Mouse (Mus musculus) cerebellum, adult 11-12 months (tissue): Measurements from ENCODE around the gene Plin5.
A peak's percentile ranks its signal among the peaks of the same experiment; 100 is the strongest.

ENCODE experiments used
- DNase-seq: peaks from one replicate; pipeline ENCODE4 v3.0.0; 2022

Gene Plin5

DNA sequence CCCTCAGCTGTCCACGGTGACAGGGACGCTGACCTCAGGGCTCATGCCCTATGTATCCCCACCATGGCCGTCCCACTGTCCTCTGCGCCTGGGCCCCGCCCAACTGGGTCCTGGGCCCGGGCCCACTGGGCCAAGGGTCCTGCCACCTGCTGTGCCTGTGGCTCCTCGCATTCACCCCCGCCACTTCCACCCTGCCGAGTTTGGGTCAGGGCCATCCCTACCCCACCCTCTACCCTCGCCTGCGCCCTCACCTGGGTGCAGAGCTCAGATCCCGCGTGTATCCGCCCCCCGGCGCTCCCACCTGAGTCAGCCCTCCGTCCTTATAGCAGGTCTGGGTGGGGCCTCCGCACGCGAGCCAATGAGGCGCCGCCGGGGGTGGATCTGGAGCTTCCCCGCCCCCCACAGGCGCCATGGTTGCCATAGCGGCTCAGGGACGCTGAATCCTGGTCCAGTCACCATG, at the start of gene Plin5:
Gene Plin5, minus strand, starts transcription at position 346 of the 460 bp plus-strand sequence.
- peak; percentile 48 for DNase-seq

- no peak for DNase-seq
Observed at GRCm38 (mm10) chr17:56165671-56166070, 48.3 kb upstream of the Plin5 start.

- no peak for DNase-seq
Observed at GRCm38 (mm10) chr17:56164510-56164909, 47.1 kb upstream of the Plin5 start.

DNA sequence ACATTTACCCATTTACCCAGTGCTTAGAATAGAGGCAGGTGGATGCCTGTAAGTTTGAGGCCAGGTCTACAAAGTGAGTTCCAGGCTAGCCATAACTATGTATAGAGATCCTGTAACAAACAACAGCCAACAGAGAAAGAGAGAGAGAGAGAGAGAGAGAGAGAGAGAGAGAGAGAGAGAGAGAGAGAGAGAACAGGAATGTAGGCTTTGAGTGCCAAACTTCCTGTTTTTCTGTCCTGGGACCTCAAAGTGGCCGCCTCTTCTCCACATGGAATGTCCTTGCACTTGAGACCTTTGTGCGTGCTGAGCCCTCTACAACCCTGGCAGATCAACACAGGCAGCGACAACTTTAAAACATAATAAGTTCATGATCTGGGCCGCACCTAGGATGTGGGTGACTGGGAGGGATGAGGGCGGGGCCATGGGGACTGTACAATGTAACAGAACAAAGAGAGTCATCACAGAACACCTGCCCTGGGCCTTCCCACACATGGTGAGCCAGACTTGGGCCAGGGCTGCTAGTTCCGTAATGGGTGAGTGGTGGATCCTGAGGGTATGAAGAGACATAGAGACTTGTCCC, 46.2 kb upstream of the Plin5 start:
- DNase-seq: no peak

DNA sequence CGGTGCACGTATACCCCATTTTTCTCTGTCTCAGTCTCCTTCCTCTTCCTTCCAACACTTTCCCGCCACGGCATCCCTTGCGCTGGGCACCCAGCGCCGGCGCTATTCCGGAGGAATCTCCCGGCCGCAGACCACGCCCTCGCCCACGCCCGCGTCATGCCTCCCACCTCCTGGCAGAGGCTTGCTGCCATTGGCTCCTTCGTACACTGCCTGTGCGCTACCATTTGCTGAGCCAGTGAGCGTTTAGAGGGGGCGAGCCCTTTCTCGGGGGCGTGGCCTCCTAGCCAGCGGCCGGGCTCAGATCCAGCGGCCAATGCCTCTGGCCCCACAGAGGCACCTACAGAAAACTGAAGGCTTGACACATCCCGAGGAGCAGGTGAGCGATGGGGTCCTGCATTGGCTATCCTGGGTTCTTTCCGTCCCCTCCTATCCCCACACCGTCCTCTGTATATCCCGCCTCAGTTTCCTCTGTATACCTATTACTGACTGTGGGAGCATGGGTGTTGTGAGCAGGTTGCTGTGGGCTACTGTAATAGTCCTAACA, 44.9 kb upstream of the Plin5 start, which contains the start of gene Tnfaip8l1:
Gene Tnfaip8l1, plus strand, starts transcription at position 247 of the 544 bp plus-strand sequence.
- peak; percentile 94 for DNase-seq

DNA sequence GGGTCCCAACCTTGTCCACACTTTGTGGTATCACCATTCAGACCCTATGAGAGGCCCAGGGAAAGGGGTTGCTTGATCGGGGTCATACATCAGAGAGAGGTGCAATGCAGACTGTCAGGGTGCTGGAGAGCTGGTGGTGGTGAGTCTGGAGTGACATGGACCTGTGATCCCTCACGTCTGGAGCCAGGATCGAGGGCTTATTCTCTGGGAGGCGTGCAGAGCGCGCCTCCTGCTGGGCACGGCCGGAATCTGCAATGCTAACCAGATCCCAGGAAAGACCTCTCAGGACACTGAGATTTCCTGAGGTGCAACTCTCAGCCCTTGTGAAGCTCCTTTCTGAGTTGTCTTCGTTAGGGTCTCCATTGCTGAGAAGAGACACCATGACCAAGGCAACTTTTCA, 42.3 kb upstream of the Plin5 start:
- DNase-seq: peak; percentile 52

- DNase-seq: peak; percentile 28
Observed at GRCm38 (mm10) chr17:56153643-56154042, 36.2 kb upstream of the Plin5 start.

DNA sequence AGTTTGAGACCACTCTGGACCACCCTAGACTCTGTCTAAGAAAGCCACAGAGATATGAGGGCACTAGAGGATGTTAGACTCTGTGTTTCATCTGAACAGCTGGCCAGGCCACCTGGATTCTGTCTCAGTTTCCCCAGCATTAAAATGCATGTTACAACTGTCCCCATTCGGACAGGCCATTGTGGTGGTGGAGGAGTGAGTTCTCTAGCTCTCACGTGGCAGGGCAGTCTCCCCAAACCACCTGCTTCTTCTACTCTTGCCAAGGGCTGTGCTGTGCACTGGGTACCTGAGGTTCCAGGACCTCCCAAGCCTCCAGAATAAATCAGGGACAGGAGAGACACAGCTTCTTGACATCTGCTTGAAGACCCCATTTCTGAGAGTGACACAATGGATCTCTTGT, 32.5 kb upstream of the Plin5 start:
- DNase-seq: no peak

GRCm38 (mm10) chr17:56148790-56149618, 31.6 kb upstream of the Plin5 start:
- DNase-seq: peak; percentile 21

DNA sequence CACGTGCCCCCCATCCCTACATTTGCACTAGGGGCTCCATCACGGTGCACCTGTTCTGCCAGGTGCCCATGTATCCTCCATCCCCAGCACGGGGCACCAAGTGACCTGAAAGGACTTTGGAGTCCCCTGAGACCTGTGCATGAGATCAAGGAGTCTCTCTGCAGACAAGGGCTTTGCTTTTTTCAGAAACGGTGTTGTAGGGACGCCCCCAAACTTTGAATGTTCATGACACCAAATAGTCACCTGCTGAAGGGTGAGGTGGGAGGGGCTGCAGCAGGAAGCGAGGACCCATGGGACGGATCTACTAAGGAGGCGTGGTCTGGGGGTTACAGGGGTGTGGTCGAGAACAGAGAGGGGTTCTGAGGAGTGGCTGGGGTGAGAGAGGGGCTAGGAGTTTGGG, 30.9 kb upstream of the Plin5 start:
- DNase-seq: no peak

DNA sequence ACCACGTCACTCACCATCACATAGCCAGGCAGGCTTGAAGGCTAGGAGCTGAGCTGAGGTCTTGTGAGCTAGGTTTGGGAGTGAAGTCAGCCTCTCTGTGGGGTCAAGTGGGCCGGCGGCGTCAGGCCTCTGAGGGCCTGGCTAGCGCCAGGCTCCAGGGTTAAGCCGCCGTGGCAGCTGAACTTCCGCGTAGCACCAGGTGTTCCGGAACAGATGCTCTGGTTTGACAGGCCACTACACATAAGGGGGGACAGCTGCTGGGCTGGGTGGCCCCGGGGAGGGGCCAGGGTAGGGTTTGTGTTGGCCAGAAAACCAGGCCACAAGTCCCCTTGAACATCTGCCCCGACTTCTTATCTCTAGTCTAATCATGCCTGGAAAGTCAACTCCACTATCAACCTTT, 30.0 kb upstream of the Plin5 start:
- DNase-seq: peak; percentile 4

- DNase-seq: peak; percentile 3
Observed at GRCm38 (mm10) chr17:56146131-56146530, 28.7 kb upstream of the Plin5 start.

- DNase-seq: peak; percentile 7
Observed at GRCm38 (mm10) chr17:56144546-56144945, 27.1 kb upstream of the Plin5 start.

DNA sequence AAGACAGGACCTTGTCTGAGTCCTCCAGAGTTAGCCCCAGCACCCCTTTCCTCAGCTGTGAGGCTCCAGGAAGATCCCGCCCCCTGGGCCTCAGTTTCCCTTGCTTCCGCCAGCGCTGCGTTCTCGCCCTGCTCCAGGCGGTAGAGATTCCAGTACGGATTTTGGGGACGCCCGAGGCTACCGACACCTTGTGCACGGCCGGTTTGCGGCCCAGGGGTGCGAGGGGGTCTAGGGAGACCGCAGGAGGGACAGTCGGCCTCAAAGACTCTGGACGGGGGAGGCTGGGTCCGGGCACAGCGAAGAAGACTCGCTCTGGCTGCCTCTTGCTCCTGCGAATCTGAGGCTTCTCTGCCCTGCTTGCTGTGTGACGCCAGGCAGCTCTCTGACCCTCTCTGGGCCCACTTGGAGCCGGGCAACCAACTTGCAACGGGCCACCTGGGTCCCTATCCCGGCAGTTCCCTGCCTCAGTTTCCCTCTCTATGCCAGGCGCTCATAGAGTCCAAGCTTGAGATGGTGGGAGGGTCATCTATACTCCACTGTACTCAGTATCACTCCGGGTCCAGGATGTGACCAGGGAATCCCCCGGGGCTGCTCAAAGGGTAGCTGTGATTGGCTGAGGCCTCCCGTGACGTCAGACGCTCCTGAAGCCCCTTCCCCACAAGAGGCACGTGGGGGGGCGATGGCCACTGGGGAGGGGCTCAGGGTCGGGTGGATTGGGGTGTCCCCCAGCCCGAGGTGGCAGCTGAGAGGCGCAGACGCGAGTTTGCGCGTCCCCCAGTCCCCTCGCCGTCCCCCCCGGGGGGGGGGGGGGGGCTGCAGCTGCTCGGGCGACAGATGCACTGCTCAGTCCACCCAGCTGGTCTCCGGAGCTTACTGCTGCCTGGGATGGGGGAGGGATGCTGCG, 24.6 kb upstream of the Plin5 start:
- peak; percentile 60 for DNase-seq

- DNase-seq: peak; percentile 77
Observed at GRCm38 (mm10) chr17:56139858-56140595, 22.6 kb upstream of the Plin5 start, which contains the start of gene Sema6b. TSS of gene Sema6b (minus strand) at chr17:56140343.

DNA sequence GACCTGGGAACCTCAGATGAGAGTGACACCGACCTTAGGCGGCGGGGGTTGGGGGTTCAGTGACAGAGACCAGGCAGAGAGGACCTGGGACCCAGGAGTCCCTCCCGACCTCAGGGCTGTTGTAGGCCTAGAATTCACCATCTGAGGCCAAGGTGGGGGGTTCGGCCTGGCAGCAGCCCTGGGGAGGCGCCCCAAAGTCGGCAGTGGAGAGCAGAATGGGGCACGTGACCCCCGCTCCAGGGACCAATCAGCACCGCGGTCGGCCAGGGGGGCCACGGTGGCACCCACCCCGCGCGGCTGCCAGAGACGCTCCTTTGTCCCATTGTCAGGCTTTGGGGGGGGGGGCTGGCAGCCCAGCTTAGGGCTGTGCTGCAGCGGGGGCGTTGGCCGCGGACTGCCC, 22.0 kb upstream of the Plin5 start:
- peak; percentile 69 for DNase-seq

- peak; percentile 59 for DNase-seq
Observed at GRCm38 (mm10) chr17:56137839-56138613, 20.6 kb upstream of the Plin5 start.

GRCm38 (mm10) chr17:56136558-56136957, 19.2 kb upstream of the Plin5 start:
- no peak for DNase-seq

- peak; percentile 58 for DNase-seq
Observed at GRCm38 (mm10) chr17:56134463-56134971, 17.1 kb upstream of the Plin5 start.

GRCm38 (mm10) chr17:56133457-56134363, 16.3 kb upstream of the Plin5 start:
- DNase-seq: peak; percentile 44
